Mouse (Mus musculus) gastrocnemius, adult 2 months (tissue): ENCODE results near the gene Plxna2. TPM values are rescaled to one million over a fixed set of nuclear protein-coding genes. Genes with fewer than 3 reads are reported as not detected.

Experiments used
- DNase-seq: peaks from one replicate; pipeline ENCODE4 v3.0.0; 2022
- H3K27ac ChIP-seq: fragments of 200-600 bp; 2 replicates; pipeline ENCODE4 v1.8.1; 2022; ENCODE audit warnings: mild to moderate bottlenecking
- H3K4me3 ChIP-seq: fragments of 200-600 bp; 2 replicates; pipeline ENCODE4 v1.8.1; 2022; ENCODE audit warnings: mild to moderate bottlenecking, moderate library complexity
- CTCF ChIP-seq: fragments of 200-600 bp; IDR thresholded peaks from 2 replicates; pipeline ENCODE4 v1.8.1; 2022; ENCODE audit warnings: antibody characterized with exemption, mild to moderate bottlenecking, moderate library complexity
- intact Hi-C: fragments of 180-260 bp; cut with DNase I; formaldehyde crosslinking; loops from one replicate; pipeline ENCODE4 v1.15.1; 2025
- total RNA-seq, 2 experiments: library from RNA; stranded (reverse); gene quantifications; 2 replicates each; pipeline ENCODE4 v1.2.3; 2021

Gene Plxna2
- total RNA-seq, 2 experiments from 2014 or later: 6.6 to 13.2 TPM

GRCm38 (mm10) chr1:194808261-194808660, 190.2 kb downstream of the Plxna2 start:
- H3K4me3 ChIP-seq: no peak overlapping the region
- H3K27ac ChIP-seq: no peak overlapping the region
- peak; percentile 39 for DNase-seq
- no peak for TF ChIP-seq CTCF
- intact Hi-C loops: no loop called here

GRCm38 (mm10) chr1:194808681-194809080, 190.7 kb downstream of the Plxna2 start:
- Histone ChIP-seq H3K4me3 (no peak overlapping the region), H3K27ac (no peak overlapping the region)
- no peak for DNase-seq
- TF ChIP-seq CTCF: no peak
- intact Hi-C loops: no loop called here

GRCm38 (mm10) chr1:194809600-194809999, 191.6 kb downstream of the Plxna2 start:
- no peak overlapping the region for H3K4me3 ChIP-seq
- intact Hi-C loops: no loop called here
- H3K27ac ChIP-seq: no peak overlapping the region; the same call in 1 of the 2 replicates
- no peak for TF ChIP-seq CTCF
- no peak for DNase-seq

- intact Hi-C loops: no loop called here
- Histone ChIP-seq H3K4me3 (no peak overlapping the region), H3K27ac (no peak overlapping the region)
- no peak for DNase-seq
- TF ChIP-seq CTCF: no peak
Measured at GRCm38 (mm10) chr1:194814187-194814586, 196.2 kb downstream of the Plxna2 start.

GRCm38 (mm10) chr1:194815547-194815946, 197.5 kb downstream of the Plxna2 start:
- no peak overlapping the region for H3K4me3 ChIP-seq
- intact Hi-C loops: loop anchor here (5.0 kb wide), 1 partner anchor 63 kb away; no protein-coding TSS in a partner anchor
- no peak for TF ChIP-seq CTCF
- H3K27ac ChIP-seq: no peak overlapping the region
- no peak for DNase-seq

- peak; percentile 80 for DNase-seq
- H3K4me3 ChIP-seq: no peak overlapping the region
- intact Hi-C loops: loop anchor here (2.0 to 5.0 kb wide), 2 partner anchors 65 to 198 kb away; partner anchors contain the start of gene Plxna2
- peak; percentile 94 for TF ChIP-seq CTCF
- no peak overlapping the region for H3K27ac ChIP-seq
Measured at GRCm38 (mm10) chr1:194816913-194817312, 198.9 kb downstream of the Plxna2 start.

- Histone ChIP-seq H3K27ac (no peak overlapping the region), H3K4me3 (no peak overlapping the region)
- no peak for DNase-seq
- TF ChIP-seq CTCF: no peak
- intact Hi-C loops: no loop called here
Measured at GRCm38 (mm10) chr1:194820953-194821352, 202.9 kb downstream of the Plxna2 start.

- intact Hi-C loops: no loop called here
- DNase-seq: no peak
- TF ChIP-seq CTCF: no peak
- H3K4me3 ChIP-seq: no peak overlapping the region
- H3K27ac ChIP-seq: no peak overlapping the region
Measured at GRCm38 (mm10) chr1:194821721-194822120, 203.7 kb downstream of the Plxna2 start.

GRCm38 (mm10) chr1:194828316-194828715, 210.3 kb downstream of the Plxna2 start:
- Histone ChIP-seq H3K27ac (no peak overlapping the region), H3K4me3 (no peak overlapping the region)
- DNase-seq: no peak
- intact Hi-C loops: no loop called here
- no peak for TF ChIP-seq CTCF

GRCm38 (mm10) chr1:194835238-194835637, 217.2 kb downstream of the Plxna2 start:
- intact Hi-C loops: no loop called here

GRCm38 (mm10) chr1:194836182-194836581, 218.2 kb downstream of the Plxna2 start:
- no peak for TF ChIP-seq CTCF
- H3K4me3 ChIP-seq: no peak overlapping the region
- no peak overlapping the region for H3K27ac ChIP-seq
- intact Hi-C loops: no loop called here
- peak; percentile 21 for DNase-seq

More at GRCm38 (mm10) chr1:194835238-194835637, 217.2 kb downstream of the Plxna2 start:
- DNase-seq: peak; percentile 32
- Histone ChIP-seq H3K4me3 (no peak overlapping the region), H3K27ac (no peak overlapping the region)
- no peak for TF ChIP-seq CTCF

GRCm38 (mm10) chr1:194836671-194837070, 218.7 kb downstream of the Plxna2 start:
- no peak for TF ChIP-seq CTCF
- intact Hi-C loops: no loop called here
- Histone ChIP-seq H3K27ac (no peak overlapping the region), H3K4me3 (no peak overlapping the region)
- DNase-seq: no peak

GRCm38 (mm10) chr1:194839230-194839910, 221.4 kb downstream of the Plxna2 start:
- TF ChIP-seq CTCF: peak; percentile 71
- no peak overlapping the region for H3K27ac ChIP-seq
- peak; percentile 21 for DNase-seq
- H3K4me3 ChIP-seq: no peak overlapping the region
- intact Hi-C loops: loop anchor here (2.0 kb wide), 1 partner anchor 123 kb away; no protein-coding TSS in a partner anchor

- no peak for TF ChIP-seq CTCF
- intact Hi-C loops: no loop called here
Measured at GRCm38 (mm10) chr1:194843020-194843419, 225.0 kb downstream of the Plxna2 start.

More at GRCm38 (mm10) chr1:194843020-194843419, 225.0 kb downstream of the Plxna2 start:
- no peak for DNase-seq
- no peak overlapping the region for H3K27ac ChIP-seq
- no peak overlapping the region for H3K4me3 ChIP-seq
